Mouse (Mus musculus): Measurements from ENCODE around the gene Rgl3. TPM values are rescaled to one million over a fixed set of nuclear protein-coding genes. Genes with fewer than 3 reads are reported as not detected.

Gene Rgl3
- polyA plus RNA-seq, 1 experiment, result 24.8 TPM

GRCm38 (mm10) chr9:21938234-21938855 lies 50.9 kb downstream of the Rgl3 start:
- TF ChIP-seq CTCF (IDR thresholded peaks at IDR 0.05; ENCODE audit: insufficient read depth, low read length) (no peak), POLR2A (IDR thresholded peaks at IDR 0.05; ENCODE audit: borderline replicate concordance, extremely low read depth, low read depth, low read length) (no peak)
- no peak for DNase-seq
- WGBS, result 83% methylated on average over 4 of the region's 4 CpGs

GRCm38 (mm10) chr9:21937711-21938175 lies 51.5 kb downstream of the Rgl3 start:
- TF ChIP-seq CTCF (IDR thresholded peaks at IDR 0.05; ENCODE audit: insufficient read depth, low read length) (no peak), POLR2A (IDR thresholded peaks at IDR 0.05; ENCODE audit: borderline replicate concordance, extremely low read depth, low read depth, low read length) (no peak)
- H3K4me3 ChIP-seq (replicated peaks; ENCODE audit: extremely low read depth, low read depth, low read length), result no peak overlapping the region
- 78% methylated on average over 4 of the region's 4 CpGs for WGBS
- no peak for DNase-seq
- no peaks in the 10 kb centered on the region for H3K4me1 ChIP-seq (ENCODE audit: control insufficient read depth, insufficient read depth, low read length)

More at GRCm38 (mm10) chr9:21938234-21938855, 50.9 kb downstream of the Rgl3 start:
- H3K4me1 ChIP-seq (ENCODE audit: control insufficient read depth, insufficient read depth, low read length), result no peaks in the 10 kb centered on the region
- H3K4me3 ChIP-seq (replicated peaks; ENCODE audit: extremely low read depth, low read depth, low read length), result no peak overlapping the region

DNA sequence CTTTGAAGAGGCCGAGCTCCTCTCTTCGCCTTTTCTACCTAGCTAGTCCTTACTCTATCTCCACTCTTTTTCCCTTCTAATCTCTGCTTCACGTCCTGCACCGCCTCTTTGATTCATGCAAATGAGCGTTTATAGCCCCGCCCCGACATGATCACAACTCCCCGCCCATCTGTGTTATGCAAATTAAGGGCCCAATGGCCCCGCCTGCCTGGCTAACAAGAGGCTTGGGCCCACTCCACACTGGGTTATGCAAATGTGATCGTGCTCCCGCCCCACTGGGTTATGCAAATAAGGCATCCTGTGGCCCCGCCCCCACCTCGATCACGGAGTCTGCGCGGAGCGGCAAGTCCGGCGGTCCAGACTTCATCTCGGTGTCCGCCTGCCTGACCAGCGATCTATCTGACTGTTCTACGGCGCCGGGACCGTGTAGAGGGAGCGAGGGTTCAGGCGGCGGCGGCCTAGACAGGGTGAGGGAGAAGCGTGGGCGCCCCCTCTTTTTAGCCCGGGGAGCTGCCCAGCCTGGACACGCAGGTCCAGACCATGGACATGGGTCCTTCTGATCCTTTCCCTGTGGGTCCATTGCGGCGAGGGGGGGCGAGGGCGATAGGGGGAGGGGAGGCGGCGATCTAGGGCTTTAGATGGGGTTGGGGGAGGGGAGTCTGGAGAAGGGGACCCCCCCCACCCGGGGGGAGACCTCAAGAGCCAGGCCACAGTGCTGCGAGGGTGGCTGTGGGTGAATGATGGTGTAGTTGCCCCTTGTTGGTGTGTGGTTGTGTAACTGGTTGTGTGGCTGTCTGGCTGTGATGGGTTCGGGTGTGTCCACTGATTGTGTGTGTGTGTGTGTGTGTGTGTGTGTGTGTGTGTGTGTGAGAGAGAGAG lies 52.3 kb downstream of the Rgl3 start, which contains the start of gene Plppr2:
Plppr2 (plus strand) TSS at position 342 of the 879 bp plus-strand sequence.
- 3% methylated on average over 43 of the region's 43 CpGs for WGBS
- DNase-seq, result peak; percentile 93
- H3K4me3 ChIP-seq (replicated peaks; ENCODE audit: extremely low read depth, low read depth, low read length), result peak within 1 kb of the TSS; percentile 46
- H3K4me1 ChIP-seq (ENCODE audit: control insufficient read depth, insufficient read depth, low read length), result no peaks in the 10 kb centered on the region
- TF ChIP-seq POLR2A (IDR thresholded peaks at IDR 0.05; ENCODE audit: borderline replicate concordance, extremely low read depth, low read depth, low read length) (no peak; the same call in 1 of the 2 replicates), CTCF (IDR thresholded peaks at IDR 0.05; ENCODE audit: insufficient read depth, low read length) (no peak)

GRCm38 (mm10) chr9:21935466-21936131 lies 53.6 kb downstream of the Rgl3 start:
- 84% methylated on average over 7 of the region's 7 CpGs for WGBS
- Histone ChIP-seq H3K4me1 (ENCODE audit: control insufficient read depth, insufficient read depth, low read length) (no peaks in the 10 kb centered on the region), H3K4me3 (replicated peaks; ENCODE audit: extremely low read depth, low read depth, low read length) (no peak overlapping the region)
- no peak for DNase-seq
- no peak for TF ChIP-seq CTCF (IDR thresholded peaks at IDR 0.05; ENCODE audit: insufficient read depth, low read length)
- no peak for TF ChIP-seq POLR2A (IDR thresholded peaks at IDR 0.05; ENCODE audit: borderline replicate concordance, extremely low read depth, low read depth, low read length)

GRCm38 (mm10) chr9:21934021-21934420 lies 55.2 kb downstream of the Rgl3 start:
- no peak for DNase-seq
- H3K4me3 ChIP-seq (replicated peaks; ENCODE audit: extremely low read depth, low read depth, low read length), result no peak overlapping the region
- no peaks in the 10 kb centered on the region for H3K4me1 ChIP-seq (ENCODE audit: control insufficient read depth, insufficient read depth, low read length)
- TF ChIP-seq CTCF (IDR thresholded peaks at IDR 0.05; ENCODE audit: insufficient read depth, low read length) (no peak), POLR2A (IDR thresholded peaks at IDR 0.05; ENCODE audit: borderline replicate concordance, extremely low read depth, low read depth, low read length) (no peak)
- 90% methylated on average over 12 of the region's 12 CpGs for WGBS

DNA sequence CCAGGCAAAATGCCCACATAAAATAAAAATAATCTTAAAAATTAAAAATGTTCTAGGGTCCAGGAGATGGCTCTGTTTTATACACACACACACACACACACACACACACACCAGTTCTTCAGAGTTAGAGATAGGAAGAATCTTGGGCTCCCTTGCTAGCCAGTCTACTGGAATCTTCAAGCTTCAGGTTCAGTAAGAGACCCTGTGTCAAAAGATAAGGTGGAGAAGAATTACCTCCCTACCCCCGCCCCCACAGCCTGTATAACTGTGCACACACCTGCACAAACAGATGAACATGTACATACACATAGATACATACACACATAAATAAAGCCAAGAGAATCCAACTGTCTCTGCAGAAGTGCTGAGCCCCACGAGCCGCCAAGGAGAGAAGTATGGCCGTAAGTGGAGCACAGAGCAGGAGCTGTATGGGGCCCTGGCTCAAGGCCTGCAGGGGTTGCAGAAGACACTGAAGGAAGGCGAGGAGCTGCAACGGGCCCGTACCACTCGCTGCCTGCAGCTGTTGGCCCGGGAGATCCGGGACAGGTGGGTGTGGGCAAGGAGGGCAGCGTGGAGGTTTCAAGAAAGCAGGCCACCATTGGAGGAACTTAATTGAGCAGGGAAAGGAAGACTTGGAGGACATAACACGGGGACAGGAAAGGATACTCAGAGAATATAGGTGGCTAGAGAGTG lies 56.7 kb downstream of the Rgl3 start:
- TF ChIP-seq POLR2A (IDR thresholded peaks at IDR 0.05; ENCODE audit: borderline replicate concordance, extremely low read depth, low read depth, low read length) (no peak), CTCF (IDR thresholded peaks at IDR 0.05; ENCODE audit: insufficient read depth, low read length) (no peak)
- H3K4me3 ChIP-seq (replicated peaks; ENCODE audit: extremely low read depth, low read depth, low read length), result no peak overlapping the region
- 58% methylated on average over 12 of the region's 12 CpGs for WGBS

GRCm38 (mm10) chr9:21932006-21932405 lies 57.2 kb downstream of the Rgl3 start:
- WGBS, result 53% methylated on average over 2 of the region's 2 CpGs
- Histone ChIP-seq H3K4me3 (replicated peaks; ENCODE audit: extremely low read depth, low read depth, low read length) (no peak overlapping the region), H3K4me1 (ENCODE audit: control insufficient read depth, insufficient read depth, low read length) (no peaks in the 10 kb centered on the region)
- TF ChIP-seq CTCF (IDR thresholded peaks at IDR 0.05; ENCODE audit: insufficient read depth, low read length) (no peak), POLR2A (IDR thresholded peaks at IDR 0.05; ENCODE audit: borderline replicate concordance, extremely low read depth, low read depth, low read length) (no peak)
- no peak for DNase-seq

More for the DNA sequence above, 56.7 kb downstream of the Rgl3 start:
- no peaks in the 10 kb centered on the region for H3K4me1 ChIP-seq (ENCODE audit: control insufficient read depth, insufficient read depth, low read length)
- no peak for DNase-seq

DNA sequence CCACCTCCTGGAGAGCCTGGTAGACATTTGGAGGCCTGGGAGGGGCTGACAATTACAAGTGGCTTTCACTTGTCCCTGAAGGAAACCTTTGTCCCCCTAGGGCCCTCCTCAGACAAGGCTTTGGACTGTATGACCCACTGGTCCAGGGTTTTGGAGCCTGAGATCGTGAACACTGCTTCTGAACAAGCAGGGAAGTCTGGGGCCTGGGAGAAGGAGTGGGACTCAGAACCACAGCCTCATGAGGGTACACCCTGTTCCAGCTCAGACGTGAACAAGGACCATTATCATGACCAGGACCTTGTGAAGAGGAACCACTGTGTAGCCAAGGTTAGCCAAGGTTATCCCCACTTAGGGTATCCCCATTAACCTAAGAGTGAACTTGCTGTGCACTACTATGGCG lies 60.0 kb downstream of the Rgl3 start:
- H3K4me1 ChIP-seq (ENCODE audit: control insufficient read depth, insufficient read depth, low read length), result peaks cover 7% of the 10 kb centered on the region
- no peak for DNase-seq
- H3K4me3 ChIP-seq (replicated peaks; ENCODE audit: extremely low read depth, low read depth, low read length), result no peak overlapping the region
- no peak for TF ChIP-seq CTCF (IDR thresholded peaks at IDR 0.05; ENCODE audit: insufficient read depth, low read length)
- no peak for TF ChIP-seq POLR2A (IDR thresholded peaks at IDR 0.05; ENCODE audit: borderline replicate concordance, extremely low read depth, low read depth, low read length)
- WGBS, result 76% methylated on average over 3 of the region's 3 CpGs

Measured in lung, adult 2 months (tissue).